Mouse (Mus musculus): ENCODE results near the gene Chst11. TPM values are rescaled to one million over a fixed set of nuclear protein-coding genes. Genes with fewer than 3 reads are reported as not detected.

Chst11 gene
- polyA plus RNA-seq, 1 experiment, result 22.7 TPM

DNA sequence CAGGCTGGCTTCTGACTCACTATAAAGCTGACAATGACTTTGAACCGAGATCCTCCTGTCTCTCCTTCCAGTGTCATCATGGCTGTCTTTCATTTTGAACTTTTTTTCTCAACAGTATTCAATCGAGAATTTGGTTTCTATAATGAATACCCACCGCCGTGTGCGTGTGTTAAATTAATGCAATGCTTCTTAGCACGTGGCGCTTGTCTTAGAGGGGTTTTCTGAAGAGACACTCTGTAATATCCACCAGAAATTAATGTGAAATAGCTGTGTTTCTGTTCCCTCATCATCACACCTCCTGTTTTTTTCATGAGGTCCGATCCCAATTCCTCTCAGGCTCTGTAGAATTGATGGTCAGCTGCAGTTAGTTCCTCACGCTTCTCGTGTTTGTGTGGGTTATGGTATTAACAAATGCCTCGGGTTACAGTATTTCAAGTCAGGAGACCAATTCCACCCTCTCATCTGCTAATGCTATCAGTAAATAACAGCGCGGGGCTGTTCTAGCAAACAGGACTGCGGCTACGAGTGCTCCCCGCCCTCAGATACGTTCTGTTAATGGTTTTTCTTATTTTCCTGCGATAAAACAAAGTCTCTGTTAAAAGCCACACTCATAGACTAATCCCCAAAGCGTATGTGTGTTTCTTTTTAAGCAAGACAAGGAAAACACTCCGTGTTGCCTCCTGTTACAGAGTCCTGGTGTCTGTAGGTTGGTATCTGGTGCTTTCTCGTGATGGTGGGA lies 32.6 kb downstream of the Chst11 start:
- TF ChIP-seq POLR2A (IDR thresholded peaks at IDR 0.05; ENCODE audit: borderline replicate concordance, extremely low read depth, insufficient read depth, insufficient read length, poor library complexity, severe bottlenecking), result no peak
- no peak for TF ChIP-seq CTCF (IDR thresholded peaks at IDR 0.05; ENCODE audit: borderline replicate concordance, extremely low read depth, insufficient read depth, insufficient read length)
- DNase-seq (ENCODE audit: low read depth), result no peak

DNA sequence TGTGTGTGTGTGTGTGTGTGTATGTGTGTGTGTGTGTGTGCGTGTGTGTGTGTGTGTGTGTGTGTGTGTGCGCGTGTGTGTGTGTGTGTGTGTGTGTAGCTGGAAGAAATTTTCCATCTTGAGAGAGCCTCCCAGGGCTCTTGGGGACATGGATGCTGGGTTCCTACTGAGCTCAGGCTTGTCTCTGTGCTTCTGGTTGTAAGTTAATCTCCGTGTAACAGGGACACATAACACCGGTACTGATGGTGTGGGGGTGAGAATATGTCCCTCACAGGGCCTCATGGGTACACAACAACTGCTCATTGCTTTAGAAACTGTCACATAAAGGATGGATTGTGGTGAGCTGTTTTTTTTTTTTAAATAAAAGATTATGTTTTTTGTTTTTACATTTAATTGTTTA lies 33.2 kb downstream of the Chst11 start:
- DNase-seq (ENCODE audit: low read depth), result no peak
- no peak for TF ChIP-seq POLR2A (IDR thresholded peaks at IDR 0.05; ENCODE audit: borderline replicate concordance, extremely low read depth, insufficient read depth, insufficient read length, poor library complexity, severe bottlenecking)

DNA sequence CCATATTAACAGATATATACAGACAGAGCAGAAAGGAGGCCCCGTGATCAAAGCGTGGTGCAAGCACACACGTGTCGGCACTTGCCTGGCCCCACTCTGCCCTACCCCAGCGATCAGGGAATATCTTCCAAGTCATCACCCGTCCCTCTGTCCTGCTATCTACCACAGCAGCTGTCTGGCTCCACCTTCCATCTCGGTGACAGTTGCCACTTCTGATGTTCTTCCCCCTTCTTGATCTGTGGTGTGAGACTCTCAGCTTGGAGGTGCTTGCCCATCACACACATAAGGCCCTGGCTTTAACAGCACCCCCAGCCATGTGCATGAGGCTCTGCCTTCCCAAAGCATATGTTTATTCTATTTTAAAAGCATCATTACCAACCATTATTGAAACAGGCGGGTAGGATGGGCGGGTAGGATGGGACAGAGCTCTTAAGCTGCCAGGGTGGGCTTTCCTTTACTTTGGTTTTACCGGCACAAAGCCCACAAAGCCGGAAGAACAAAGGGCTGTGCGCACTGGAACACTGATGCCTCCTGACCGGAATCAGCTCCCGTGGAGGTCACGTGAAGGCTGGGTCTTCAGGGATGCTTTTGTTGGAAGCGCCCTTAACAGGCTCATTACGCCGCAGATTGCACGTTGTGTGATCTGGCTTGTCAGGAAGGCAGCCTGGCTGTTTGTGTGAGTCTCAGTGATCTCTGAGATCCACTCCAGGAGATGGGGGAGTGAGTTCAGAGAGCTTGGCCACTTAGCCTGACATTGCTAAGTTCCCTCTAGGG lies 34.4 kb downstream of the Chst11 start:
- TF ChIP-seq CTCF (IDR thresholded peaks at IDR 0.05; ENCODE audit: borderline replicate concordance, extremely low read depth, insufficient read depth, insufficient read length), result no peak
- TF ChIP-seq POLR2A (IDR thresholded peaks at IDR 0.05; ENCODE audit: borderline replicate concordance, extremely low read depth, insufficient read depth, insufficient read length, poor library complexity, severe bottlenecking), result no peak

DNA sequence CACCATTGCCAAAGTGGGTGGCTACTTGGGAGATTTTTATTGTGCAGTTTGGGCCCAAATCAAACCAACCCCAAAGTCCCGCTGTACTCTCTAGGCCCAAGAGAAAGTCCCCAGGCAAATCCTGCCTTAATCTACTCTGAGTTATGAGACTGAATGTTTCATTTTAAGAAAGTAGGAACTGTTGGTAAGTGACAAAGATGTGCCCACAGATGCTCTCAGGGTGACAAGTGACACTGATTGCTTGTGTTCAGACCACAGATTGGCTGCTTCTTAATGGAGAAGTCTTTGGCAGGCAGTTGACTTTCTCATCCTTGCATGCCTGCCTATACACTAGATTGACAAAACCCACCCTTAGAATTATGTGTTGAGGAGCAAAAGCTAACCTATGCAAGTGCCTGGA lies 37.3 kb downstream of the Chst11 start:
- TF ChIP-seq CTCF (IDR thresholded peaks at IDR 0.05; ENCODE audit: borderline replicate concordance, extremely low read depth, insufficient read depth, insufficient read length) (no peak), POLR2A (IDR thresholded peaks at IDR 0.05; ENCODE audit: borderline replicate concordance, extremely low read depth, insufficient read depth, insufficient read length, poor library complexity, severe bottlenecking) (no peak)
- DNase-seq (ENCODE audit: low read depth), result no peak

More for the DNA sequence above, 34.4 kb downstream of the Chst11 start:
- DNase-seq (ENCODE audit: low read depth), result peak; percentile 91

DNA sequence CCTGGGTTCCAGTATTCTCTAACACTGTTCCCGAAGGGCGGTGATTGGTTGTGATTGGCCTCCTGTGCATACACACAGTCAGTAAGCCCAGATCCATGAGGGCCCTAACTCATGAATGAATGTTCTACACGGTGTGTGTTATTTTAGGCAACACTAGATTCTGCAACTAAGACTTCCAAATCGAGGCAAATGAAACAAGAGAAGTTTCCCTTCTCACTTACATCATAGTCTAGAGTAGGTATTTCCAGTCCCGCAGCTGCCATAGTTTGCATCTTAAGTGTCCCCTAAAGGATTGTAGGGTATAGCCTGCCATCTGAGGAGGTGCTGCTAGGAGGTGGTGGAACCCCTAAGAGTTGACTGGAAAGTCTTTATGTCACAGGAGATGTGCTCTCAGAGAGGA lies 40.9 kb downstream of the Chst11 start:
- TF ChIP-seq CTCF (IDR thresholded peaks at IDR 0.05; ENCODE audit: borderline replicate concordance, extremely low read depth, insufficient read depth, insufficient read length), result no peak
- no peak for TF ChIP-seq POLR2A (IDR thresholded peaks at IDR 0.05; ENCODE audit: borderline replicate concordance, extremely low read depth, insufficient read depth, insufficient read length, poor library complexity, severe bottlenecking)
- no peak for DNase-seq (ENCODE audit: low read depth)

DNA sequence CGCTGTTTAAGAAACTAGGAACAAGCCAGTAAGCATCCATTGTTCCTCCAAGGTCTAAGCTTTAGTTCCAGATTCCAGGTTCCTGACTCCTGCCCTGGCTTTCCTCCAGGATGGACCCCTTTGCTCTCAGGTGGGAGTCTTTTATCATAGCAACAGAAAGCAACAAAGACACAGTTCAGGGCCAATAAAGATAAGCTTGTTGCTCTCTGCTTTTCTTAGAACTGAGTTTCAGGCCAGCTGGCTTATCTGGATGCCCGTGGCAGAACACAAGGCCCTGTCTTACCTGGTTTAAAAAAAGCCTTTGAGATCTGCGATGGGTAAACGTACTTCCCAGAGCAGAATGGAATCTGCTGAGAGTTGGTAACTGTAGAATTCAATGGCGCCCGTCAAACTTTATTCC lies 42.4 kb downstream of the Chst11 start:
- no peak for DNase-seq (ENCODE audit: low read depth)
- no peak for TF ChIP-seq CTCF (IDR thresholded peaks at IDR 0.05; ENCODE audit: borderline replicate concordance, extremely low read depth, insufficient read depth, insufficient read length)
- no peak for TF ChIP-seq POLR2A (IDR thresholded peaks at IDR 0.05; ENCODE audit: borderline replicate concordance, extremely low read depth, insufficient read depth, insufficient read length, poor library complexity, severe bottlenecking)

DNA sequence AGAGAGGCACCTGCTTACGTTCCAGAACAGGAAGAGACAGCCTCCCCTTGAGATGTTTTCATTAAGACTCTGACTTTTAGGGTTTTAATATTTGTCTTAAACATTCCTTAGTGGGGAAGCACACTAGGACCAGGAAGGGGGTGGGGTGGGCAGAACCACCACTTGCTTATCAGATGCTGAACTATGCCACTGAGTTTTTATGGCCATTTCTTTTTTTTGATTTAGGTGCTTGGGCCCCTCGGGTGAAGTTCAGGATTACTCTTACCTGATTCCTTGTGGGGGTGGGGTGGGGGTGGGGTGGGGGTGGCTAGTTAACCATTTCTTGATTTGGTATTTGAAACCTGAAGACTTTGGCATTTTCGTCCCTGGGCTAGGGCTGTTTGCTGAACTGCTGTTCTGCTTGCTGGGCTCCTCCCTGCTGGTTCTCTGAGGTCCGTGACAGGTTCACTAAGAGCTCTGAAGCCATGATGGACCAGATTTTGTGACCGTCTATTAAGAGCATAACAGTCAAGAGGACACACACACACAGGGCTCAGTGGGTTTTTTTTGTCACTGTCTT lies 44.9 kb downstream of the Chst11 start:
- TF ChIP-seq CTCF (IDR thresholded peaks at IDR 0.05; ENCODE audit: borderline replicate concordance, extremely low read depth, insufficient read depth, insufficient read length) (no peak), POLR2A (IDR thresholded peaks at IDR 0.05; ENCODE audit: borderline replicate concordance, extremely low read depth, insufficient read depth, insufficient read length, poor library complexity, severe bottlenecking) (no peak)
- DNase-seq (ENCODE audit: low read depth), result no peak

DNA sequence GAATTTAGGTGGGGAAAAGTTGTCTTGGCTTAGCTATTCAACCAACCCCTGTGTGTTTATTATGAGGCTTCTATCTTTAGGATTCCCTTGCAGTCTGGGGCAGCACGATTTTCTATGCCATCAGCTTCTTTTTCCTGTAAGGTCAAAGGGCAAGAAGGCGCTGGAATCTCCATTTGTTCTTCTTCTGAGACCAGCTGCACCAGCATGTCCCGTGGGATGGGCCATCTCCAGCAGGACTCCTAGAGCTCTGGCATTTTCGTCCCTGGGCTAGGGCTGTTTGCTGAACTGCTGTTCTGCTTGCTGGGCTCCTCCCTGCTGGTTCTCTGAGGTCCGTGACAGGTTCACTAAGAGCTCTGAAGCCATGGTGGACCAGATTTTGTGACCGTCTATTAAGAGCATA lies 45.6 kb downstream of the Chst11 start:
- DNase-seq (ENCODE audit: low read depth), result no peak
- TF ChIP-seq CTCF (IDR thresholded peaks at IDR 0.05; ENCODE audit: borderline replicate concordance, extremely low read depth, insufficient read depth, insufficient read length), result no peak
- TF ChIP-seq POLR2A (IDR thresholded peaks at IDR 0.05; ENCODE audit: borderline replicate concordance, extremely low read depth, insufficient read depth, insufficient read length, poor library complexity, severe bottlenecking), result no peak

DNA sequence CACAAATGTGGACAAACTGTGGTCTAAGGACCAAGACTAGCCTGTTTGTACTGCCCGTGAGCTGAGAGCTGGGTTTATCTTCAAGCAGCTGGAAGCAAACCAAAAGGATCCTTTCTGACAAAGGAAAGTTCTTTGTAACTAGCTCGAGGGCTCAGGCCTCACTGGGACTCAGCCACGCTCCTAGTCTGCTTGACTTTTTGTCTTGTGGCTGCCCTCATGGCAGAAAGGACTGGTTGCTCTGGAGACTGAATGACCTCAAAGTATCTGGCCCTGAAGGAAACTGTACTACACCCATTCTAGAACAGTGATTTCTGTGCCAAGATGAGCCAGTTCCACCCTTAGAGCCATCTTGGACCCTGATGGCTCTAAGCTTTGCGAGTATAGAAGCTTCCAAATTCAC lies 46.3 kb downstream of the Chst11 start:
- DNase-seq (ENCODE audit: low read depth), result no peak
- TF ChIP-seq POLR2A (IDR thresholded peaks at IDR 0.05; ENCODE audit: borderline replicate concordance, extremely low read depth, insufficient read depth, insufficient read length, poor library complexity, severe bottlenecking) (no peak), CTCF (IDR thresholded peaks at IDR 0.05; ENCODE audit: borderline replicate concordance, extremely low read depth, insufficient read depth, insufficient read length) (no peak)

DNA sequence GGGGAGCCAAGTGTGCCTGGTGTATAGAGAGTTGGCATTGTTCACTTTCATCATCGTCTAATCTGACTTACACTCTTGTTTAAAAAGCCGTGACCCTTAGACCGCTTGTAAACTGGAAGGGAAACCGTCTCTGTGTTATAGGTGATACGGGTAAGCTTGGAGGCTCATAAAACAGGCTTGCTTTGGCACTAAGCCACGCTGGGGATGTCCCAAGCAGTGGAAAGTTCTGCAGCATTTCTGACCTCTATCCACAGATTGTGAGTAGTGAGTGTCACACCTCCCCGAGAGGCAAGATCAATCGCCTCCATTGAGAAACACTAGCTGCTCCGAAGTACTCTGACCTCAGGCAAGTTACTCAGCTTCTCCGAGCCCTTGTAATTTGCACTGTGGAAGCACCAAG lies 47.3 kb downstream of the Chst11 start:
- DNase-seq (ENCODE audit: low read depth), result no peak
- TF ChIP-seq POLR2A (IDR thresholded peaks at IDR 0.05; ENCODE audit: borderline replicate concordance, extremely low read depth, insufficient read depth, insufficient read length, poor library complexity, severe bottlenecking), result no peak
- TF ChIP-seq CTCF (IDR thresholded peaks at IDR 0.05; ENCODE audit: borderline replicate concordance, extremely low read depth, insufficient read depth, insufficient read length), result no peak

DNA sequence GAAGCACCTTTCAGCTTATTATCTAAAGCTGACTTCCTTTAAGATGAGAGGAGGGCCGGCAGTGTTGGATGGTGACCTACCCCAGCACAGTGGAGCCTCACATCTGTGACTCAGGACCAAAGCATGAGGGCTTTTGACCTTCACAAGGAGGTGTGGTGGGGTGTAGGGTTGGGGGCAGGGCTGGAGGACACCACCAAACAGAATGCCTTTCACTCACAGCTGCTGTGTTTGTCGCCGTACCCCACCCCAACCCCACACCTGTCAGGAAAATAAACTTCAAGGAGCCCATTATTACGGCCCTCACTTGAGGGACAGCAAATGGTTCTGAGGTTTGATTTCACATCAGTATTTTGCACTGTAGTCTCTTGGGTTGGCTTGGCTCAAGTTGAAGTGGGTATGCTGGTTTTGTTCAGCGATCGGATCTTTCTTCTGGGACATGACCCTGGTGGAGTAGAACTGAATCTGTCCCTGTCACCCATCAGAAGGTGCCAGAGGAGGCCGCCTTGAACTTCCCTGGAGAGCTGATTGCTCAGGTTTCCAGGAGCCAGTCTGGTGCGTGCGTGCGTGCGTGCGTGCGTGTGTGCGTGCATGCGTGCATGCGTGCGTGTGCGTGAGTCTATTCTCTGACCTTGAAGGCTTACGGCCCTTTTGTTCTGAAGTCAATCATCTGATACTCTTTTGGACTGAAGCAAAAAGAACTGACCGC lies 51.2 kb downstream of the Chst11 start:
- TF ChIP-seq POLR2A (IDR thresholded peaks at IDR 0.05; ENCODE audit: borderline replicate concordance, extremely low read depth, insufficient read depth, insufficient read length, poor library complexity, severe bottlenecking), result no peak
- TF ChIP-seq CTCF (IDR thresholded peaks at IDR 0.05; ENCODE audit: borderline replicate concordance, extremely low read depth, insufficient read depth, insufficient read length), result no peak
- DNase-seq (ENCODE audit: low read depth), result no peak
